Mouse (Mus musculus) CD8-positive naive resting alpha-beta T cell, adult 2 months (primary cell): Measurements from ENCODE around the gene Pygb.

Experiments used
- DNase-seq, 2 experiments: peaks; one replicate each; pipeline ENCODE4 v3.0.0; 2022; ENCODE audit warnings: low read depth in 2 of 2, low spot score in 2 of 2

Gene Pygb

DNA sequence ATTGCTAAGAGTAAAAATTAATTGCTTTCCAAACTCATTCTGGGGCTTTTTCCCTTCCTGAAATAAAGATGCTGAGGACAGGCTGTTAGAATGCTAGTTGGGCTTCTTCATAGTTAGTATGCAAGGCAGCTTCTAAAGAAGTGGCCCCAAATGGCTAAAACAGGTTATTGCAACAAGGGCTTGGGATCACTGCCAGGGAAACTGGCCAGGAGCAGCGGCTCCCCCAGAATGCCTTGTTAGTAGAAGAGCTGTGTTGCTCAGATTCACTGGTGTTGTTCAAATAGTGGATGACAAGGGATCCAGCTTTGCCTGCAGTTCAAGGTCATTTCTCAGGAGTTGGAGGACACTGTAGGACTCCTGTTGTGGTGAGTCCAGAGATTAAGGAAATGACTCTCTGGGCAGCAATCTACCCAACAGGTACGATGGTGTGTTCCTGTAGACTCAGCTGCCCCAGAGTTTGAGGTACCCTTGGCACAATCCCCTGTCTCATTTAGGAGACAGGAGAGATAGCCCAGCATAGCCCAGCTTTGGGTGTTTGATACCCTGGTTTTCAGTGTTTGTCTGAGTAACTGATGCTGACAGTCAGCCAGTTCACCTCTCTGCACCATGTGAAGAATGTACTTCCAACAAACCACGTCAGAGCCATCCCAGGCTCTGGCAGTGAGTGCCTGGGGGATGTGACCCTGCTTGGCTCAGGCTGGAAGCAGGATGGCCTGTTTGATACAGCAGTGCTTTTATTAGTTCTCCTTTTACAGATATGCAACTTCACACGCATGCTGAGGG is 2.4 kb downstream of the Pygb start:
- DNase-seq: no peak

DNA sequence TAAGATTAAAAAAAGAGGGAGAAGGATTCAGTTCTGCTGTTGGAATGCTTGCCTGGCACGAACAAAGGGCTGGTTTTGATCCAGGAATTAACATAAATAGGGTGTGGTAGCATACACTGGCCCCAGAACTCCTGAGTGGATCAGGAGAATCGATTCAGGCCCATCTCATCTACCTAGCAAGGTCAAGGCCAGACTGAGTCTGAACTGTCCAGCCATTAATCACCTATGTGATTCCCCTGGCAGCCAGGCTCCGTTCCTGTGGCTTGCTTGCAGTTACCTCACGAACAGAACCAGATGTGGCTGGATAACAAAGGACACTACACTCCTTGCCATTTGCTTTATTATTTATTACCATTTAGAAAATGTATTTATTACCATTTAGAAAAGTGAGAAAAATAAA is 6.8 kb downstream of the Pygb start:
- no peak for DNase-seq

- no peak for DNase-seq
Observed at GRCm38 (mm10) chr2:150798084-150798483, 11.5 kb downstream of the Pygb start.

GRCm38 (mm10) chr2:150800616-150801015 is 14.1 kb downstream of the Pygb start:
- no peak for DNase-seq

- DNase-seq: no peak
Observed at GRCm38 (mm10) chr2:150803035-150803434, 16.5 kb downstream of the Pygb start.

GRCm38 (mm10) chr2:150808381-150808780 is 21.8 kb downstream of the Pygb start:
- no peak for DNase-seq

DNA sequence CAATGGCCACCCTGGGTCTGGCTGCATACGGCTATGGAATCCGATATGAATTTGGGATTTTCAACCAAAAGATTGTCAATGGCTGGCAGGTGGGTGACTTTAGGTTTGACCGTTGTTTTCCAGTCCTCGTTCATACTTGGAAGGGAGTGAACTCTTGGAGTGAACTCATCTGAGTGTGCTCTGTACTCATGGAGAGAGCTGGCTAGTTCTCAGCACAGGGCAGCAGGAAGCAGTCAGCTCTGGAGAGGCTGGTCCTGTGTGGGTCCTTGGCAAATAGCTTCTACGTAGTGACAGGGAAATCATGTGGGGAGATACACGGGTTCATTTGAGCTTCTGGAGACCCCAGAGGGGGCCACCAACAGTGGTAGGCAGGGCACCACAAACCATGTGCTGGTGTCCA is 22.3 kb downstream of the Pygb start:
- no peak for DNase-seq

DNA sequence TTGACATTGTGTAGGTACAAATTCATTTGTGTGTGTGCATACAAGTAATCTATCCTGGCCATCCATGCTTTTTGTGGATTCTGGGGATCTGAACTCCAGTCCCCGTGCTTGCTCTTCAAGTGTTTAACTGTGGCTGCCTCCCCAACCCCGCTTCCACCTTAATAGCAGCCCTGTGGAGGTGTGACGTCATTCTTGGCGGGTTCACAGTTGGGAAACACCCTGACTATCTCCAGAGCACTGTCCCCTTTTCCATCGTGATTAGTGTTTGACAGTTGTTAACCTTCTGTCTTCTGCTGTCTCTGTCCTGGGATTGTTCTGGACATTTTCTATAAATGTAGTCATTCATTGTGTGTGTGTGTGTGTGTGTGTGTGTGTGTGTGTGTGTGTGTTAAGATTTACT is 24.1 kb downstream of the Pygb start:
- DNase-seq: no peak

- no peak for DNase-seq
Observed at GRCm38 (mm10) chr2:150812816-150813215, 26.3 kb downstream of the Pygb start.

DNA sequence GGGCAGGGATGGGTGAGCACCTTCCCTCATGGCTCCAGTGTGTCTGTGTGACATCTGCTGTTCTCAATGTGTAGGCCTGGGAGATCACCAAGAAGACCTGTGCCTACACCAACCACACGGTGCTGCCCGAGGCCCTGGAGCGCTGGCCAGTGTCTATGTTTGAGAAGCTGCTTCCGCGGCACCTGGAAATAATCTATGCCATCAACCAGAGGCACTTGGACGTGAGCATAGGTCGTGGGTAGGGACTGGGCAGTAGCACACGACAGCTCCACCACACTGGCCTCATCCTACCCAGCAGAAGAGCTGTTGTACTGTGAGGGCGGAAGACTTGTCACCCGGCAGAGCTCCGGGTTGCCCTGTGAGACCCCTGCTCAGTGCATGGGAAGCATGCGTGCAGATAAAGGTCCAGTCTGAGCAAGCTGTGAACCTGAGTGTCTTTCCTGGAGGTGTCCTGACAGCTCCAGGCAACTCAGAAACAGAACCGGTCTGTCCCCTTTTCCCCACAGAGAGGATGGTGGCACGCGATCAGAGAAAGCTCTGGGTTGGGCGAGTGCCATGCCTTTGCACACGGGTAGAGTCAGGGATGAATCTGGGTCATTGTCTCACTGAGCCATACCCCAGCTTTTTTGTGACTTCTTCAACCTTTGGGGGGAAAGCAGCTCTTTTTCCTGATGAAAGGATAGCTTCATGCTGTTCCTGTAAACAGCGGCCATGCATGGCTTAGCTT is 30.3 kb downstream of the Pygb start:
- DNase-seq: no peak

- no peak for DNase-seq
Observed at GRCm38 (mm10) chr2:150818742-150819141, 32.2 kb downstream of the Pygb start.

DNA sequence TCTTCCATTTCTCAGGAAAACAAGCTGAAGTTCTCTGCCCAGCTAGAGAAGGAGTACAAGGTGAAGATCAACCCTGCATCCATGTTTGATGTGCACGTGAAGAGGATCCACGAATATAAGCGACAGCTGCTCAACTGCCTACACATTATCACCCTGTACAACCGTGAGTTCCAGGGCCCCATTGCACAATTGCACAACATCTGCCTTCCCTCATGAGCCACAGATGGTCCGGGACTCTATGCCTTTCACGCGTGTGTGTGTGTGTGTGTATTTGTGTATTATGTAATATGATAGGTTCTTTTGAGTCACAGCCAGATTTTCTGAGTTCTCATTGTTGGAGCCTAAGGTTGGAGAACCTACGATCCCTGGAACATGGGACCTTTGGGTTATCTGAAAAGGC is 34.2 kb downstream of the Pygb start:
- no peak for DNase-seq

- no peak for DNase-seq
Observed at GRCm38 (mm10) chr2:150822987-150823386, 36.5 kb downstream of the Pygb start.

DNA sequence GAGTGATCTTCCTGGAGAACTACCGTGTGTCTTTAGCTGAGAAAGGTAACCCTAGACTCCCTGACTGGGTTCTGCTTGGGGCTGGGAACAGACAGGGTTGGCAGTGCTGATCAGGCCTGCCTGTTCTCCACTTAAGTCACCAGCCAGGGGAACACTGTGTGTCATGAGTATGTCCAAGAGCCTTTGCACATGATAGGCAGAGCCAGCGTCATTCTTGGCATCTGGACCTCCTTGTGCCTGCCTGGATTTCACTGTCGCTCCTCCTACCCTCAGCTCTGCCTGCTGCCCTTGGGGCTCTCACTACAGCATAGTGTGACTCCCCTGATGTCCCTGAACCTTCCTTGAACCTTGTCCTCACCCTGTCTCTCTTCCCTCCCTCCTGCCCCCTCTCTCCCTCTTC is 39.9 kb downstream of the Pygb start:
- no peak for DNase-seq

GRCm38 (mm10) chr2:150828164-150828563 is 41.6 kb downstream of the Pygb start:
- no peak for DNase-seq

GRCm38 (mm10) chr2:150828654-150829053 is 42.1 kb downstream of the Pygb start:
- DNase-seq: no peak

DNA sequence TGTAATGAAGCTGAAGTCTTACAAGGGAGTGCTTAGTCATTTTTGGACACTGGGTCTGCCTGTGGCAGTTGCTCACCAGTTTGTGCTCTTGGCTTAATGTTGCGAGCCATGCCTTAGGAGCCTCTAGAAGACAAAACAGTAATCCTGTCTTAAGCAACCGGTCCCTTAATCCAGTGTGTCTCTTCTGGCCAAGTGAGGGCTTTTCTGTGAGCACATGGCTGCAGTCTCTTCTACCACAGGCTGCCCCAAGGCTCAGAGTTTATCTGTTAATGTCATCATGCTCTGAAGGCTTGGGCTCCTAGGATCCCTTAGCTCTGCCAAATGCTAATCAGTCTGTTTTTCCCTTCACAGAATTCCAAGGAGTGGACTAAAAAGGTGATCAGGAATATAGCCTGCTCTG is 43.5 kb downstream of the Pygb start:
- DNase-seq: no peak

GRCm38 (mm10) chr2:150830911-150831441 is 44.4 kb downstream of the Pygb start:
- no peak for DNase-seq

- no peak for DNase-seq
Observed at GRCm38 (mm10) chr2:150832029-150832428, 45.5 kb downstream of the Pygb start.

GRCm38 (mm10) chr2:150834616-150835015 is 48.1 kb downstream of the Pygb start:
- no peak for DNase-seq

DNA sequence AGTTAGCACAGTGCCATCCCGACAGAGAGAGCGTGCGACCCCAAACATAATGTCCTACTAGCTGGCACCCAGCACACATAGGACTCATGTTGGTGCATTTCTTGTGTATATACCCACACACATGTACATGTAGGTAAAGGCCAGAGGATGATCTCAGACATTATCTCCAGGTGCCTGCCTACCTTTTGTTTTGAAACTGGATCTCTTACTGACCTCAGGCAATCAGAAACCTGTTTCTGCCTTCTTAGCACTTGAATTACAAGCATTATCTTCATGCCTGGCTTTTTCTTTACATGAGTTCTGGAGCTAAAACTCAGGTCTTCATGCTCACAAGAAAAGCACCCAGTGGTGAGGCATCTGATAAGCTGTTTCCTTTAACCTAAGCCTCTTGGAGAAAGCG is 49.4 kb downstream of the Pygb start:
- no peak for DNase-seq

GRCm38 (mm10) chr2:150836906-150837305 is 50.4 kb downstream of the Pygb start:
- DNase-seq: no peak
